Mouse (Mus musculus) midbrain, embryonic 13.5 days (tissue): ENCODE data around the gene 4930404N11Rik. TPM values are rescaled to one million over a fixed set of nuclear protein-coding genes. Genes with fewer than 3 reads are reported as not detected.
A peak's percentile ranks its signal among the peaks of the same experiment; 100 is the strongest.

Experiments used
- ATAC-seq: fragments of 200-750 bp; cut with Nextera tagmentation; 2 replicates; pipeline ENCODE4 v1.8.0; 2017; ENCODE audit warnings: mild to moderate bottlenecking, moderate TSS enrichment, moderate library complexity
- H3K27ac ChIP-seq: fragments of 300-500 bp; sonication (generic); 2 replicates; pipeline ENCODE4 v1.5.1; 2015; ENCODE audit warnings: inconsistent platforms, mild to moderate bottlenecking, moderate library complexity
- H3K27me3 ChIP-seq: fragments of 300-500 bp; sonication (generic); 2 replicates; pipeline ENCODE4 v1.6.1; 2015; ENCODE audit warnings: mild to moderate bottlenecking, inconsistent platforms
- H3K36me3 ChIP-seq: fragments of 300-500 bp; sonication (generic); 2 replicates; pipeline ENCODE4 v1.6.1; 2015; ENCODE audit warnings: mild to moderate bottlenecking, inconsistent platforms
- H3K4me1 ChIP-seq: fragments of 300-500 bp; sonication (generic); replicated peaks from 2 replicates; pipeline ENCODE4 v1.6.1; 2015; ENCODE audit warnings: inconsistent platforms
- H3K4me2 ChIP-seq: fragments of 300-500 bp; sonication (generic); replicated peaks from 2 replicates; pipeline ENCODE4 v1.6.1; 2015; ENCODE audit warnings: moderate library complexity, mild to moderate bottlenecking, inconsistent platforms
- H3K4me3 ChIP-seq: fragments of 300-500 bp; sonication (generic); replicated peaks from 2 replicates; pipeline ENCODE4 v1.5.1; 2015; ENCODE audit warnings: mild to moderate bottlenecking, inconsistent platforms
- H3K9ac ChIP-seq: fragments of 300-500 bp; sonication (generic); replicated peaks from 2 replicates; pipeline ENCODE4 v1.6.1; 2015; ENCODE audit warnings: mild to moderate bottlenecking, inconsistent platforms
- H3K9me3 ChIP-seq: fragments of 300-500 bp; sonication (generic); 2 replicates; pipeline ENCODE4 v1.6.1; 2016; ENCODE audit warnings: mild to moderate bottlenecking, inconsistent platforms
- WGBS: fragments of 180-500 bp; shearing (Covaris S2); methylation state at CpG from one replicate; pipeline ENCODE4 v1.1.7; 2015; 5-methylcytosine and 5-hydroxymethylcytosine counted together
- polyA plus RNA-seq: library from polyadenylated mRNA; unstranded; fragments of >200 nt; fragmentation: Nextera tagmentation; extraction: Ambion mirVana; gene quantifications from 2 replicates; pipeline ENCODE4 v1.2.1, GENCODE M21; 2015

The 4930404N11Rik gene
- polyA plus RNA-seq = 0.44 and 0.70 TPM in 2 replicates

DNA sequence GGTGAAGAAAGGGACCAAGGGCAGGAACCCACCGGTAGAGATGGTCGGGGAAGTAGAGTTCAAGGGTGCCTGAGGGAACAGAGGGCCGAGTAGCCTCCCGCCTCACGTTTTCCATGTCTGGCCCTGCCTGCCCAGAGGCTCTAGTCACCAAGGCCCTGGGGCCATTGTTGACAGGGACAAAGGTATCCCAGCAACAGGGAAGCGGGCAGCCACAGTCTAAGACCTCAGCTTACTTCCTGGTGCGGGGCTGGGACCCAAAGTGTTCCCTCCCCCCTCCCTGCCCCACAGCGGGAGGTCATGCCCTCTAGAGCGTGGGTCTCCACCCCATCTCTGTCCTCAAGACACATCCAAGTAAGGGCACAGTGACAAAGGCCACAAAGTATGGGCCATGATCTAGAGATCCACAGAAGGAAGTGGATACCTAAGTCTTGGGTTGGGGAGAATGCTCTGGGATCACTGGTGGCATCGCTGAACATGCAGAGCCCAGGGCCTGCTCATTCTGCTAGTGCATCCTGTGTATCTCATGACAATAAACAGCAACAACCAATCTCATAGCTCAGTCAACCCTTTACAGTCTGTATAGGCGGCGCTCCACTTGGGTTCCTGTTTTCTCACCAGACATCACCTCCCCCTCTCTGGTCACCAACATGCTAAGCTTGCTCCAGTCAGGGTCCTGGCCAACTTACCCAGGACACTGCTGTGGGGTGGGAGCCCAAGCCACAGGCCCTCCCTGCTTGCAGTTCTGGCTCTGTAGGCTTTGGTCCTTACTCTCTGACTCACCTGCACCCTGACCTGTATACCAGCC, at the start of gene 4930404N11Rik:
4930404N11Rik (minus strand) TSS at position 145 of the 805 bp plus-strand sequence.
- Histone ChIP-seq H3K36me3 (peaks cover 65% of the 10 kb centered on the region), H3K27ac (0 out of 2 replicates have a peak within 1 kb of the TSS, but pooled peaks have one; percentile 5), H3K9me3 (no peaks in the 10 kb centered on the region), H3K9ac (peak within 1 kb of the TSS; percentile 60), H3K4me1 (peaks cover 50% of the 10 kb centered on the region), H3K4me3 (peak within 1 kb of the TSS; percentile 36), H3K27me3 (peaks cover 25% of the 10 kb centered on the region), H3K4me2 (peak within 1 kb of the TSS; percentile 56)
- ATAC-seq = peak; percentile 25; the same call in 1 of the 2 replicates
- WGBS = 16% methylated on average over 12 of the region's 12 CpGs

DNA sequence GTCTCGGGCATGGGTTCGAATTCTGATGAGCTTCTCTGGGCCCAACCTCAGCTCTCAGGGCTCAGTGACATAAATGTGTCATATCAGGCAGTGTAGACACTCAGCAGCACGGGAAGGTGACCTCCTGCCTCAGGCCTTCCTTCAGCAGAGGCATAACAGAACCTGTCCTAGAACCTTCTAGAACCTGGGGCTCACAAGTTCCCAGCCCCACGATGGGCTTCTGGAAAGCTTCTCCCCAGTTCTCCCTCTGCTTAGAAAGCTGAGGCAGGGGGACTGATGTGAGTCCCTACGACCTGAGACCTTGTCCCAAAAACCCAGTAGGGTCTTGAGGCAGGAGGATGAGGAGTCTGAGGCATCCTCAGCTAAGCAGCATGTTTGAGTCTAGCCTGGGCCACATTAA, 49.5 kb upstream of the 4930404N11Rik start:
- Histone ChIP-seq H3K9me3 (no peaks in the 10 kb centered on the region), H3K4me2 (no peak overlapping the region), H3K4me3 (no peak overlapping the region), H3K27ac (no peak overlapping the region), H3K36me3 (peaks cover 8% of the 10 kb centered on the region), H3K27me3 (peaks cover 5% of the 10 kb centered on the region; the same call in 1 of the 2 replicates), H3K4me1 (peaks cover 80% of the 10 kb centered on the region), H3K9ac (no peak overlapping the region)
- ATAC-seq = no peak
- 76% methylated on average over 5 of the region's 5 CpGs for WGBS

DNA sequence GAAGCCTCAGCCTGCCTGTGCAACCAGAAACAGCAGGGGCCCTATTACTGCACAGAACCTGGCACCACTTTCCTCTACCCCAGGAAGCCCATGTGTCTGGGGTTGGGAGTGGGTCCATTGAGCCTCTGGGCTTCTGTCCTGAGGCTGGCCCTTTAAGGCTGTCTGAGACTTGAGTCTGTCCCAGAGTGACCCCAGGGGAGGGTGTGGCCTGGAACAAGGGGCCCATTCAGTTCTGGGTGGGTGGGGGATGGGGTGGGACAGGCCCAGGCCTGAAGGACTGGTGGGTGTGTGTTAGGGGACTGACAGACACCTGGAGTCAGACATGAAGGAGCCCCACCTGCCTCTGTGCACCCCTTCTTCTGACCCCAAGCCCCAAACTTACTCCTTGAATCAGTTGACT, 49.1 kb upstream of the 4930404N11Rik start:
- no peak overlapping the region for H3K4me3 ChIP-seq
- no peak for ATAC-seq
- no peaks in the 10 kb centered on the region for H3K9me3 ChIP-seq
- no peak overlapping the region for H3K27ac ChIP-seq
- H3K4me1 ChIP-seq = peaks cover 84% of the 10 kb centered on the region
- no peak overlapping the region for H3K4me2 ChIP-seq
- peaks cover 4% of the 10 kb centered on the region; the same call in 1 of the 2 replicates for H3K36me3 ChIP-seq
- no peak overlapping the region for H3K9ac ChIP-seq
- peaks cover 5% of the 10 kb centered on the region; the same call in 1 of the 2 replicates for H3K27me3 ChIP-seq

DNA sequence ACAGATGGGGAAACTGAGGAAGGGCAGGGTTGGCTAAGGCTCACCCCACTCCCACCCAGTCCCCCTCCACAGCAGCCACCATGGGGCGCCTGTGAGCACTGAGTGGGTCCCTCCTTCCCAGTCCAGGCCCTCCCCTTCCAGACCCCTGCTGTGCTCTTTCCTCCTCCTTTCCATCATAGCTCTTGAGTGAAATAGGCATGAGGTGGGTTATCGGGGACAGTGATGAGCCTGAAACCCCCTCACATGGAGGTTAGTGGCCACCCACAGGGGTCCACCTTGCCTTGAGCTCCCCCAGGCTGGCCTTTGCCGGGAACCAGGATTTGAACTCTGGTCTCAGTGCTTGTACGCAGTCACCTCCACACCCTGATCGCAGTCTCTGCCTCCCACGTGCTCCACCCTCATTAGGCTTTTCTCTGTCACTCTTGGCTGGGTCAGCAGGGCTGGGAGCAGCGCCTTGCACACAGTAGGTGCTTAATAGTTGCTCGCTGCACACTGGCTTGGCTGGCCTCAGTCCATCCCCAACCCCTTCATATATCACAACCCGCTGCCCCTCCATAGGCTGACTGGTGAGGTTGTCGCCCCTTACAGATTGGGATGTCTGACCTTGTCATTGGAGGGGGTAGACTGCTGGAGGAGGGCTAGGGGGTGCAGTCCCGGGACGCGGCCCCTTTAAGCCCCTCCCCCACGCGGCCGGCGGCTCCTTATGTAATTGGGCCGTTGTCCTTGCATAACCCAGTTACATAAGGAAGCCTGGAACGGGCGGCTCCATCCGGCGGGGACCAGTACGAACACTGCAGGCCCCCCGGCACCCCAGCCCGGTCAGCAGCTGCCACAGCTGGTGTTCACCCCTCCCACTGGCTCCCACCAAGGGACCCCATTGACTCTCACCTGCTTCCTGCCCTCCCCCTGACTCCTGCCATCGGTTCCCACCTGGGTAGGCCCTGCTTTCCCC, 48.0 kb upstream of the 4930404N11Rik start:
- no peak overlapping the region for H3K27ac ChIP-seq
- peaks cover 90% of the 10 kb centered on the region for H3K4me1 ChIP-seq
- no peak for ATAC-seq
- no peak overlapping the region for H3K4me3 ChIP-seq
- no peaks in the 10 kb centered on the region for H3K9me3 ChIP-seq
- no peaks in the 10 kb centered on the region for H3K36me3 ChIP-seq
- H3K4me2 ChIP-seq = peak overlapping the region; percentile 32
- H3K9ac ChIP-seq = peak overlapping the region; percentile 49; the same call in 1 of the 2 replicates
- peaks cover 12% of the 10 kb centered on the region for H3K27me3 ChIP-seq
- WGBS = 27% methylated on average over 26 of the region's 26 CpGs

DNA sequence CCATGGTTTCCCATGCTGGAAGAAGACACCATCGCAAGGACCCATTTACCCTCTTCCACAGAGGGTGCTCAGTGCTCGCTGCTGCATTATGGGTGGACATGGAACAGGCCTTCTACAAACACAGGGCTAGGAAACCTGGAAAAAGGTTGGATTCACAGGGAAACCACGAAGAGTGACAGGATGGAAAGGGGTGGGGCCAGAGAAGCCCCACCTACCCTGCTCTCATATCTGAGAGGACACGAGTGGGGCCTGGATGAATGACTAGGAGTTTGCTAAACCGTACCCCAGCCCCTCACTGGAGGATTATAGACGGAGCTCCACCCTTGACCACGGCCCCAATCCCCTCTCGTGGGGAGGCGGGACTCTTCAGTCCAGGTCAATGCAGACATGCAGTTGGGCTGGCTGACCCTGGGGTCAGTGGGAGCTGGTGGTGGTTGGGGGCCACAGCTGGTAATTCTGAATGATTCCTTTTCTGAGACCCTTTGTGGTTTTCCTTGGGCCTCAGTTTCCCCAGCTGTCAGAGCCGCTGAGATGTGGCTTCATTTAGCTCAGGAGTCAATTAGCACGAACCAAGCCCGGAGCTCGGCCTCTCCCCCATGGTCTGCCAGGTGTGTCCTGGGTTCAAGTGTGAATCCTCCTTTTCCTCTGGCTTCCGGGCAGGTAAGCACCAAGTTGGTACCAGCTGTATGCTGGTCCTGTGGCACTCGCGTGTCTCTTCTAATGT, 47.1 kb upstream of the 4930404N11Rik start:
- WGBS = 76% methylated on average over 16 of the region's 16 CpGs
- no peak overlapping the region for H3K4me2 ChIP-seq
- peaks cover 18% of the 10 kb centered on the region for H3K27me3 ChIP-seq
- no peak overlapping the region for H3K4me3 ChIP-seq
- ATAC-seq = no peak
- H3K36me3 ChIP-seq = peaks cover 7% of the 10 kb centered on the region; the same call in 1 of the 2 replicates
- peaks cover 89% of the 10 kb centered on the region for H3K4me1 ChIP-seq
- H3K9ac ChIP-seq = 0 out of 2 replicates have a peak overlapping the region, but pooled peaks have one; percentile 7
- H3K27ac ChIP-seq = peak overlapping the region; percentile 67
- no peaks in the 10 kb centered on the region for H3K9me3 ChIP-seq

DNA sequence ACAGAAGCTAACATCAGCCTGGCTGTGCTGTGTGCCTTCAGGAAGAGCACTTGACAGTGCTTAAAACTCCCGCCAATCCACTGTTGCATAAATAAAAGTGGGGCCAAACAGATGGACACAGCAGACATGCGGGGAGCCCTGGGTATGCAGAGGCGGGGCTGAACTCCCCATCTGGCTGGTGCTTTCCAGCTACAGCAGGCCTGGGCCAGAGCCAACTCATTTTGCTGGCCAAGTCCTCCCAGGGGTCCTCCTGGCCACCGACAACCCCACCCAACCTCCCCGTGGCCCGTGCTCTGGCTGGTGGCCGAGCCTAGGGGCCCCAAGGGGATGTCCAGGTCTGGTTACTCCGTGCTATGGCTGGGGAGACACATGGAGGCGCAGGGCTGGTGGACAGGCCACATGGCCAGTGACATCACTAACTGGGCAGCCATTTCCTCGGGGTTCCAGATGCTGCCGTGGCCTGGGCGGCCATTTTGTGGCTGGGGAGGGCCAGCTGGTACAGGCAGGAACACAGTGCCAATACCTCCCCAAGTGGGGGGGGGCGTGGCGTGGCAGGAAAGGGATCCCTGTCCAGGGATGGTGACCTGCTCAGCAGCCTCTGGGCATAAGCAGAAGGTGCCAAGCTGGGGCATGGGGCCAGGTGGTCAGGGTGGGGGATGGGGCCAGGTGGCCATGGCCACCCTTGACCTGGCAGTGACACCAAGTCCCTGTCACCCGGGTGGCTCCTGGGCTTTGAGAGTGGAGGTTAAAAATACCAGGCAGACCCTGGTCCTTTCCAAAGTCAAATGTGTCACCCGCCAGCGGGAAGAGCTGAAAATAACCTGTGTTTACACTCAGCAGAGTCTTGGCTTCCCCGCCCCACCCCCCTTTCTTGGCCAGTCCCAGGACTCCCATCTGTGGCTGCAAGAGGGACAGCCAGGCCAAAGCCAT, 46.1 kb upstream of the 4930404N11Rik start:
- Histone ChIP-seq H3K4me2 (no peak overlapping the region), H3K27ac (peak overlapping the region; percentile 67), H3K4me3 (no peak overlapping the region), H3K9me3 (no peaks in the 10 kb centered on the region), H3K27me3 (peaks cover 25% of the 10 kb centered on the region), H3K4me1 (peaks cover 89% of the 10 kb centered on the region), H3K36me3 (peaks cover 17% of the 10 kb centered on the region; the same call in 1 of the 2 replicates), H3K9ac (0 out of 2 replicates have a peak overlapping the region, but pooled peaks have one; percentile 7)
- WGBS = 68% methylated on average over 18 of the region's 18 CpGs
- no peak; the same call in 1 of the 2 replicates for ATAC-seq

DNA sequence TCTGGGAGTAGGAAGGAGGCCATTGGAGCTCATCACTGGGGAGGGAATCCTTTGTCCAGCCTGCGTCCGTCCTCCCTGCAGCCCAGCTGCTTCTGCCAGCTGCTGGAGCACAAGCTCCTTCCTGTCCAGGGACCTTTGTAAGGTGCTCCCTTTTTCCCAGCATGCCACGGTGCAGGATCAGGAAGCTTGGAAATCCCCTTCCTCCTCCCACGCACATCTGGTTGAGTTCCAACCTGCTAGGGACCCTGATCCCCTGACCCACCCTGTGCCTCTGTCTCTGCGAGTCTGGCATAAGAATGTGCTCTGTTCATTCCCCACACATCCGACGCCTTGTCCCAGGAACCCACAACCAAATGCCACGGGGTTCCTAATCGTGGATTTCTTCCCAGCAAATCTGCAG, 45.4 kb upstream of the 4930404N11Rik start:
- WGBS = 80% methylated on average over 9 of the region's 9 CpGs
- peaks cover 91% of the 10 kb centered on the region for H3K4me1 ChIP-seq
- H3K9ac ChIP-seq = no peak overlapping the region

DNA sequence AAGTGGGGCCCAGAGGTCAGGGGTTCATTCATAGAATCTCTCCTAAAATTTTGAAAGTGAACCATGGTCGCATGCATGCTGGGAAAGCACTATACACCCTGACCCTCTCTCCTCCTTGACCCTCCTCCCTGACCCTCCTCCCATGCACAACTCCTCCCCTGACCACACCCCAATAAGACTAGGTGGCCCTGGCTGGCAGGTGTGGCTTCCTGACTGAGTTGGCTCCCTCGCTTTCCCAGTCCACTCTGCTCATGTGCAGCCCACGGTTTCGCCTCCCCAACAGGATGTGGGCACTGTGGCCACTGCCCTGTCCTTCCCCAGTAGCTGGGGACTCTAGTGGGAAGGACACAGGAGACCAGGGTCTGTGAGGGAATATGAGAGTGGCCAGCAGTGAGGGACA, 44.7 kb upstream of the 4930404N11Rik start:
- 72% methylated on average over 4 of the region's 4 CpGs for WGBS
- ATAC-seq = no peak
- no peak overlapping the region for H3K4me3 ChIP-seq
- peaks cover 37% of the 10 kb centered on the region for H3K27me3 ChIP-seq
- no peak overlapping the region for H3K4me2 ChIP-seq
- H3K4me1 ChIP-seq = peaks cover 93% of the 10 kb centered on the region
- H3K9me3 ChIP-seq = no peaks in the 10 kb centered on the region
- peaks cover 30% of the 10 kb centered on the region for H3K36me3 ChIP-seq
- H3K9ac ChIP-seq = no peak overlapping the region
- no peak overlapping the region for H3K27ac ChIP-seq

More for the DNA sequence above, 45.4 kb upstream of the 4930404N11Rik start:
- Histone ChIP-seq H3K27me3 (peaks cover 31% of the 10 kb centered on the region), H3K27ac (peak overlapping the region; percentile 67; the same call in 1 of the 2 replicates), H3K9me3 (no peaks in the 10 kb centered on the region), H3K4me3 (no peak overlapping the region), H3K36me3 (peaks cover 24% of the 10 kb centered on the region), H3K4me2 (no peak overlapping the region)
- ATAC-seq = no peak

DNA sequence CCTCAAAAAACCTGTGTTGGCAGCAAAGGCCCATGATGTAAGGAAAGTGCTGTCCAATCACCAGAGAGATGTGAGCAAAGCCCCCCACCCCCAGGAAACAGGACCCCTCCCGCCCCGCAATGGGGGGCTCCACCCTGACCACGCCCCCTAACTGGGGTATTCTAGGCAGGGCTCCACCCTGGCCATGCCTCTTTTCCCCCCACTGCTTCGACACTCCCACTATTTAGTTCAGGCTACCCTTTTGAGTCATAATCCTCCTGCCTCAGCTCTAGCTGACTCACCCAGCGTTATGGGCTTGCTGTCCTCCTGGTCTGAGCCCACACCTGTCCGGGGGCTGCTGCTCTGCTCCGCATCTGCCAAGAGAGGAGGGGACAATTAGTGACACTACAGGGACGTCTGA, 43.7 kb upstream of the 4930404N11Rik start:
- WGBS = 17% methylated on average over 8 of the region's 8 CpGs
- peaks cover 82% of the 10 kb centered on the region for H3K4me1 ChIP-seq
- 0 out of 2 replicates have a peak overlapping the region, but pooled peaks have one; percentile 9 for H3K4me2 ChIP-seq
- no peak for ATAC-seq
- no peak overlapping the region for H3K4me3 ChIP-seq
- no peak overlapping the region for H3K9ac ChIP-seq
- H3K27me3 ChIP-seq = peaks cover 43% of the 10 kb centered on the region
- H3K9me3 ChIP-seq = no peaks in the 10 kb centered on the region
- H3K36me3 ChIP-seq = peaks cover 38% of the 10 kb centered on the region
- no peak overlapping the region; the same call in 1 of the 2 replicates for H3K27ac ChIP-seq

DNA sequence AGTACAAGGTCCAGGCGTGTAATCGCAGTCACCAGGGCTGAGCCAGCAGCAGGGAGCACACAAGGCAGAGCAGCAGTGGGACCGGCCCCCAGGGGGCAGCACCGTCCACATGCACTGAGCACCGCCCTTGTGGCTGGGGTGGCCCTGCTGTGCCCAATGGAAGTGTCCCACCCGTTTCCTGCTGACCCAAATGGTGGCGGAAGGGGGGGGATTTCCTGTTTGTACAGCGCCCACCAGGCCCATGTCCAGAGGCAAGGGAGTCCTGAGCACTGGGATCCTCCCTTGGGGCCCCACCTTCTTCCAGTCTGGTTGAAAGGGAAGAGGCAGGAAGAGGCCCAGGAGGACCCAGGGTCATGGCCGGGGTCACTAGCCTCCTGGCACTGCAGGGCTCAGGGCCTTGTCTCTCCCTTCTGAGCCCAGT, 43.3 kb upstream of the 4930404N11Rik start:
- Histone ChIP-seq H3K27ac (no peak overlapping the region), H3K36me3 (peaks cover 42% of the 10 kb centered on the region), H3K4me3 (no peak overlapping the region), H3K9me3 (no peaks in the 10 kb centered on the region), H3K27me3 (peaks cover 46% of the 10 kb centered on the region), H3K4me1 (peaks cover 78% of the 10 kb centered on the region), H3K4me2 (no peak overlapping the region), H3K9ac (no peak overlapping the region)
- 21% methylated on average over 9 of the region's 9 CpGs for WGBS
- ATAC-seq = peak; percentile 34; the same call in 1 of the 2 replicates
